Mouse (Mus musculus): ENCODE data around the gene Serpina3a. TPM values are rescaled to one million over a fixed set of nuclear protein-coding genes. Genes with fewer than 3 reads are reported as not detected.

The Serpina3a gene
- polyA plus RNA-seq, 1 experiment = not detected

GRCm38 (mm10) chr12:104141506-104141905, 29.0 kb downstream of the Serpina3a start:
- no peak for DNase-seq (ENCODE audit: extremely low spot score in 1 of 2, low spot score in 1 of 2)

GRCm38 (mm10) chr12:104142427-104142826, 29.9 kb downstream of the Serpina3a start:
- no peak for DNase-seq (ENCODE audit: extremely low spot score in 1 of 2, low spot score in 1 of 2)

GRCm38 (mm10) chr12:104143286-104143685, 30.8 kb downstream of the Serpina3a start:
- no peak for DNase-seq (ENCODE audit: extremely low spot score in 1 of 2, low spot score in 1 of 2)

GRCm38 (mm10) chr12:104145571-104145970, 33.0 kb downstream of the Serpina3a start:
- DNase-seq (ENCODE audit: extremely low spot score in 1 of 2, low spot score in 1 of 2) = no peak

- DNase-seq (ENCODE audit: extremely low spot score in 1 of 2, low spot score in 1 of 2) = no peak
These were observed 39.5 kb downstream of the Serpina3a start for GRCm38 (mm10) chr12:104151989-104152388.

- no peak for DNase-seq (ENCODE audit: extremely low spot score in 1 of 2, low spot score in 1 of 2)
These were observed 40.6 kb downstream of the Serpina3a start for GRCm38 (mm10) chr12:104153041-104153645.

GRCm38 (mm10) chr12:104153656-104154055, 41.1 kb downstream of the Serpina3a start, which contains the start of gene Serpina3c:
Gene Serpina3c, minus strand, starts transcription at chr12:104153870.
- no peak for DNase-seq (ENCODE audit: extremely low spot score in 1 of 2, low spot score in 1 of 2)

Other genes with a start within 250 kb of the Serpina3a start
- gene Serpina1a, start 249.2 kb upstream of the Serpina3a start, polyA plus RNA-seq (2012; rRNA removed) = 0.08 TPM in 1 of 2 replicates, not detected in the other
- not detected in 2 replicates for gene Serpina1c, start 207.8 kb upstream of the Serpina3a start, polyA plus RNA-seq (2012; rRNA removed)
- gene Serpina1e, start 153.7 kb upstream of the Serpina3a start, polyA plus RNA-seq (2012; rRNA removed) = 0.34 TPM in 1 of 2 replicates, not detected in the other
- gene Serpina11, start 122.8 kb upstream of the Serpina3a start, polyA plus RNA-seq (2012; rRNA removed) = not detected in 2 replicates
- 1.5 TPM in 2 replicates for gene Serpina9, start 99.0 kb upstream of the Serpina3a start, polyA plus RNA-seq (2012; rRNA removed)
- not detected in 2 replicates for gene Serpina12, start 68.3 kb upstream of the Serpina3a start, polyA plus RNA-seq (2012; rRNA removed)
- gene Serpina5, start 11.6 kb upstream of the Serpina3a start, polyA plus RNA-seq (2012; rRNA removed) = not detected in 2 replicates
- not detected in 2 replicates for gene Serpina3b, start 15.3 kb downstream of the Serpina3a start, polyA plus RNA-seq (2012; rRNA removed)
- 0.06 TPM in 1 of 2 replicates, not detected in the other for gene Serpina3c, start 41.1 kb downstream of the Serpina3a start, polyA plus RNA-seq (2012; rRNA removed)
- gene Serpina3f, start 101.8 kb downstream of the Serpina3a start, polyA plus RNA-seq (2012; rRNA removed) = 0.06 TPM in 1 of 2 replicates, not detected in the other
- 0.24 and 0.27 TPM in 2 replicates for gene Serpina3g, start 123.5 kb downstream of the Serpina3a start, polyA plus RNA-seq (2012; rRNA removed)
- not detected in 2 replicates for gene Serpina3i, start 150.4 kb downstream of the Serpina3a start, polyA plus RNA-seq (2012; rRNA removed)
- gene Serpina3j, start 201.8 kb downstream of the Serpina3a start, polyA plus RNA-seq (2012; rRNA removed) = not detected in 2 replicates
- gene Serpina3k, start 225.8 kb downstream of the Serpina3a start, polyA plus RNA-seq (2012; rRNA removed) = not detected in 2 replicates
- gene Serpina3m, start 225.8 kb downstream of the Serpina3a start, polyA plus RNA-seq (2012; rRNA removed) = not detected in 2 replicates

Data from frontal cortex, adult 2 months (tissue).